Mouse (Mus musculus) lung, adult 2 months (tissue): ENCODE results near the gene Scyl2.

ENCODE experiments used
- CTCF ChIP-seq: fragments of 200-500 bp; IDR thresholded peaks from 2 replicates; pipeline ENCODE4 v1.5.1; 2011; ENCODE audit warnings: mild to moderate bottlenecking, low read length, control low read depth; ENCODE audit not compliant: insufficient read depth
- POLR2A ChIP-seq: fragments of 200-500 bp; IDR thresholded peaks from 2 replicates; pipeline ENCODE4 v1.6.1; 2011; ENCODE audit warnings: low read depth, mild to moderate bottlenecking, control low read depth, low read length, borderline replicate concordance; ENCODE audit errors: extremely low read depth

DNA sequence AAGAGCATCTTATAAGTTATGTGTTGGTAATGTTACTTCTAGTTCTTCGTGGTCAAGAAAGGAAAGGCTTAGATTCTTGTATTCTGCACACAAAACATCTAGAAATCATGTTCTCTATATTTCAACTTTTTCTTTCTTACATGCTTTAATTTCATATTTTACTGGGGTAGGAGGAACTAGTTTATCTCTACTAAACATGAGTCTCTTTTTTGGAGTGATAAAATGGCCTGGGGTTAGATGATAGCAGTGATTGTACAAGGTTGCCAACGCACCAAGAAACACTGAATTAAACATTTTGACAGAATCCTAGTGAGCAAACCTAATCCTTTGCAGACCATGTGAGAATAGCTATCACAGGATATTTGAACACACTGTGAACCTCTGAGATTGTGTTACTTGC, 1.4 kb upstream of the Scyl2 start:
- no peak for TF ChIP-seq POLR2A
- TF ChIP-seq CTCF = no peak
